Mouse (Mus musculus): ENCODE measurements around the gene Osbp2. TPM values are rescaled to one million over a fixed set of nuclear protein-coding genes. Genes with fewer than 3 reads are reported as not detected.

Gene Osbp2
- total and polyA plus RNA-seq, 3 experiments: 0.22 TPM; not detected in 2

- Histone ChIP-seq H3K27me3 (ENCODE audit: insufficient read depth, low read length) (no peaks in the 10 kb centered on the region), H3K9me3 (replicated peaks) (no peaks in the 10 kb centered on the region), H3K36me3 (replicated peaks) (peaks cover 63% of the 10 kb centered on the region), H3K4me3 (ENCODE audit: low read depth, low read length) (no peak overlapping the region), H3K4me1 (ENCODE audit: insufficient read depth, low read depth, low read length) (no peaks in the 10 kb centered on the region)
- ATAC-seq (ENCODE audit: extremely low read depth, insufficient number of reproducible peaks, low FRiP score, poor library complexity, severe bottlenecking) (no peak), DNase-seq (ENCODE audit: low spot score) (no peak)
- no peak for TF ChIP-seq TAL1 (conservative IDR thresholded peaks at IDR 0.05; ENCODE audit: low read depth, low read length)
- no peak for TF ChIP-seq GATA1 (IDR thresholded peaks at IDR 0.05; ENCODE audit: borderline replicate concordance, low read length)
- no peak for TF ChIP-seq CTCF (IDR thresholded peaks at IDR 0.05; ENCODE audit: low read depth, low read length)
- TF ChIP-seq POLR2AphosphoS5 (IDR thresholded peaks at IDR 0.05; ENCODE audit: insufficient replicate concordance, low read depth, low read length): no peak
- no peak for TF ChIP-seq GATA2 (IDR thresholded peaks at IDR 0.05; ENCODE audit: borderline replicate concordance, low read depth, low read length)
Observed at GRCm38 (mm10) chr11:3683696-3684095, 180.0 kb downstream of the Osbp2 start.

- Histone ChIP-seq H3K9me3 (replicated peaks) (no peaks in the 10 kb centered on the region), H3K36me3 (replicated peaks) (peaks cover 62% of the 10 kb centered on the region), H3K4me3 (ENCODE audit: low read depth, low read length) (no peak overlapping the region), H3K27me3 (ENCODE audit: insufficient read depth, low read length) (no peaks in the 10 kb centered on the region), H3K4me1 (ENCODE audit: insufficient read depth, low read depth, low read length) (no peaks in the 10 kb centered on the region)
- DNase-seq (ENCODE audit: low spot score) (no peak), ATAC-seq (ENCODE audit: extremely low read depth, insufficient number of reproducible peaks, low FRiP score, poor library complexity, severe bottlenecking) (no peak)
- no peak for TF ChIP-seq POLR2AphosphoS5 (IDR thresholded peaks at IDR 0.05; ENCODE audit: insufficient replicate concordance, low read depth, low read length)
- no peak for TF ChIP-seq GATA2 (IDR thresholded peaks at IDR 0.05; ENCODE audit: borderline replicate concordance, low read depth, low read length)
- no peak for TF ChIP-seq TAL1 (conservative IDR thresholded peaks at IDR 0.05; ENCODE audit: low read depth, low read length)
- no peak for TF ChIP-seq CTCF (IDR thresholded peaks at IDR 0.05; ENCODE audit: low read depth, low read length)
- no peak for TF ChIP-seq GATA1 (IDR thresholded peaks at IDR 0.05; ENCODE audit: borderline replicate concordance, low read length)
Observed at GRCm38 (mm10) chr11:3679771-3680170, 183.9 kb downstream of the Osbp2 start.

- no peak for TF ChIP-seq GATA2 (IDR thresholded peaks at IDR 0.05; ENCODE audit: borderline replicate concordance, low read depth, low read length)
- no peak for TF ChIP-seq GATA1 (IDR thresholded peaks at IDR 0.05; ENCODE audit: borderline replicate concordance, low read length)
- no peak for TF ChIP-seq POLR2AphosphoS5 (IDR thresholded peaks at IDR 0.05; ENCODE audit: insufficient replicate concordance, low read depth, low read length)
- no peak for TF ChIP-seq TAL1 (conservative IDR thresholded peaks at IDR 0.05; ENCODE audit: low read depth, low read length)
- TF ChIP-seq CTCF (IDR thresholded peaks at IDR 0.05; ENCODE audit: low read depth, low read length): no peak
- no peaks in the 10 kb centered on the region for H3K9me3 ChIP-seq (replicated peaks)
- H3K4me1 ChIP-seq (ENCODE audit: insufficient read depth, low read depth, low read length): no peaks in the 10 kb centered on the region
- no peaks in the 10 kb centered on the region for H3K27me3 ChIP-seq (ENCODE audit: insufficient read depth, low read length)
- ATAC-seq (ENCODE audit: extremely low read depth, insufficient number of reproducible peaks, low FRiP score, poor library complexity, severe bottlenecking): no peak
- peaks cover 58% of the 10 kb centered on the region for H3K36me3 ChIP-seq (replicated peaks)
- no peak overlapping the region for H3K4me3 ChIP-seq (ENCODE audit: low read depth, low read length)
- DNase-seq (ENCODE audit: low spot score): no peak
Observed at GRCm38 (mm10) chr11:3677204-3677603, 186.5 kb downstream of the Osbp2 start.

GRCm38 (mm10) chr11:3676423-3676822 is 187.3 kb downstream of the Osbp2 start:
- no peak for ATAC-seq (ENCODE audit: extremely low read depth, insufficient number of reproducible peaks, low FRiP score, poor library complexity, severe bottlenecking)
- Histone ChIP-seq H3K4me3 (ENCODE audit: low read depth, low read length) (no peak overlapping the region), H3K36me3 (replicated peaks) (peaks cover 62% of the 10 kb centered on the region), H3K4me1 (ENCODE audit: insufficient read depth, low read depth, low read length) (no peaks in the 10 kb centered on the region), H3K27me3 (ENCODE audit: insufficient read depth, low read length) (no peaks in the 10 kb centered on the region), H3K9me3 (replicated peaks) (no peaks in the 10 kb centered on the region)
- TF ChIP-seq GATA2 (IDR thresholded peaks at IDR 0.05; ENCODE audit: borderline replicate concordance, low read depth, low read length) (no peak), POLR2AphosphoS5 (IDR thresholded peaks at IDR 0.05; ENCODE audit: insufficient replicate concordance, low read depth, low read length) (no peak), GATA1 (IDR thresholded peaks at IDR 0.05; ENCODE audit: borderline replicate concordance, low read length) (no peak), TAL1 (conservative IDR thresholded peaks at IDR 0.05; ENCODE audit: low read depth, low read length) (no peak), CTCF (IDR thresholded peaks at IDR 0.05; ENCODE audit: low read depth, low read length) (no peak)
- no peak for DNase-seq (ENCODE audit: low spot score)

GRCm38 (mm10) chr11:3674545-3674944 is 189.2 kb downstream of the Osbp2 start:
- Histone ChIP-seq H3K9me3 (replicated peaks) (no peaks in the 10 kb centered on the region), H3K4me3 (ENCODE audit: low read depth, low read length) (no peak overlapping the region), H3K36me3 (replicated peaks) (peaks cover 49% of the 10 kb centered on the region), H3K27me3 (ENCODE audit: insufficient read depth, low read length) (no peaks in the 10 kb centered on the region), H3K4me1 (ENCODE audit: insufficient read depth, low read depth, low read length) (no peaks in the 10 kb centered on the region)
- ATAC-seq (ENCODE audit: extremely low read depth, insufficient number of reproducible peaks, low FRiP score, poor library complexity, severe bottlenecking) (no peak), DNase-seq (ENCODE audit: low spot score) (no peak)
- TF ChIP-seq CTCF (IDR thresholded peaks at IDR 0.05; ENCODE audit: low read depth, low read length) (no peak), POLR2AphosphoS5 (IDR thresholded peaks at IDR 0.05; ENCODE audit: insufficient replicate concordance, low read depth, low read length) (no peak), GATA2 (IDR thresholded peaks at IDR 0.05; ENCODE audit: borderline replicate concordance, low read depth, low read length) (no peak), GATA1 (IDR thresholded peaks at IDR 0.05; ENCODE audit: borderline replicate concordance, low read length) (no peak), TAL1 (conservative IDR thresholded peaks at IDR 0.05; ENCODE audit: low read depth, low read length) (no peak)

- peaks cover 32% of the 10 kb centered on the region for H3K36me3 ChIP-seq (replicated peaks)
- TF ChIP-seq GATA1 (IDR thresholded peaks at IDR 0.05; ENCODE audit: borderline replicate concordance, low read length): no peak
- H3K9me3 ChIP-seq (replicated peaks): no peaks in the 10 kb centered on the region
- DNase-seq (ENCODE audit: low spot score): no peak
- ATAC-seq (ENCODE audit: extremely low read depth, insufficient number of reproducible peaks, low FRiP score, poor library complexity, severe bottlenecking): no peak
- H3K4me3 ChIP-seq (ENCODE audit: low read depth, low read length): no peak overlapping the region
- no peaks in the 10 kb centered on the region for H3K27me3 ChIP-seq (ENCODE audit: insufficient read depth, low read length)
- no peaks in the 10 kb centered on the region for H3K4me1 ChIP-seq (ENCODE audit: insufficient read depth, low read depth, low read length)
Observed at GRCm38 (mm10) chr11:3671000-3671628, 192.6 kb downstream of the Osbp2 start.
